Mouse (Mus musculus): Measurements from ENCODE around the gene Pank3.

Pank3 gene

DNA sequence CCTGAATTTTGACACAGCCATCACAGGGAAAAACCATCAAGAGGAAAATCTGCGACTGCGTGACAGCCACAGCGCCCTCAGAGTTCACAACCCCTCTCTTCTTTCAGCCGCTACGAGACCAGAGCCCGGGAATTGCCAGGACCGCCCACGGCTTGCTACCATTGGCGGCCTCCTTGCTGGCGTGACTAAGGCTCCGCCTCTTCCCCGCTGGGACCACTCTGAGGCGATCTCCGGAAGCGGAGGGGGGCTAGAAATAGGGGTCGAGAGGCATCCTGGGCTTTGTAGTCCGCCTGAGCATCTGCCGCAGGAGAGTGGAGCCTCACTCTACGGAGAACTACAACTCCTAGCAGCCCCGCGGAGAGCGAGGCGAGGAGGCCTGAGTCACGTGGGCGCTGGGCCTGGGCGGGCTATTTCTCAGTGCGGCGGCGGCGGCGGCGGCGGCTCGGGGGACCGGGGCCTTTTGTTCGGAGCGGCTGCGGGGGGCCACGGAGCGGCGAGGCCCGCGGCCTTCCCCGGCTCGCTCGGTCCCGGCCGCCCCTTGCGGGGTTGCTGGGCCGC lies at the start of gene Pank3:
Gene Pank3, plus strand, starts transcription at position 297 of the 558 bp plus-strand sequence.
- ATAC-seq (ENCODE audit: insufficient number of reproducible peaks, low FRiP score, low TSS enrichment) = peak; percentile 100

- ATAC-seq (ENCODE audit: insufficient number of reproducible peaks, low FRiP score, low TSS enrichment) = no peak
Observed at GRCm38 (mm10) chr11:35723876-35724275, 45.4 kb upstream of the Pank3 start.

DNA sequence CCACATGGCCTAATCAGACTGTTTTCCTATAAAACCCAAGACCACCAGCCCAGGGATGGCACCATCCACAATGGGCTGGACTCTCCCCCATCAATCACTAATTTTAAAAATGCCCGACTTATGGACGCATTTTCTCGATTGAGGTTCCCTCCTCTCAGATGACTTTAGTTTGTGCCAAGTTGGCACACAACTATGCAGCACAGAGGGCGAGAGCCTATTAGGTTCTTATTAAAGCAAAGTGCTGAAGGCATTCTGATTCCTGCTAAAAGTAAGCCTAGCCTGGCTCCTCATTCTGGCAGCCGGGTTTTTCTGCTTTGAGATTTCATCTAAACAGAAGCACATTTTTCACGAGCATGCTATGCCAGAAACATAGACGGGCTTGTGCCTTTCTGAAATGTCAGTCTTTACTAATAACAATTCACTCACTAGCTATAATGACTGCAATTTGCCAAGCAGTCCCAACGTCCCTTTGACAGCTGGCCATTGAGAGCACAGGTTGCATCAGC lies 42.9 kb upstream of the Pank3 start:
- ATAC-seq (ENCODE audit: insufficient number of reproducible peaks, low FRiP score, low TSS enrichment) = no peak

GRCm38 (mm10) chr11:35728200-35728599 lies 41.1 kb upstream of the Pank3 start:
- no peak for ATAC-seq (ENCODE audit: insufficient number of reproducible peaks, low FRiP score, low TSS enrichment)

DNA sequence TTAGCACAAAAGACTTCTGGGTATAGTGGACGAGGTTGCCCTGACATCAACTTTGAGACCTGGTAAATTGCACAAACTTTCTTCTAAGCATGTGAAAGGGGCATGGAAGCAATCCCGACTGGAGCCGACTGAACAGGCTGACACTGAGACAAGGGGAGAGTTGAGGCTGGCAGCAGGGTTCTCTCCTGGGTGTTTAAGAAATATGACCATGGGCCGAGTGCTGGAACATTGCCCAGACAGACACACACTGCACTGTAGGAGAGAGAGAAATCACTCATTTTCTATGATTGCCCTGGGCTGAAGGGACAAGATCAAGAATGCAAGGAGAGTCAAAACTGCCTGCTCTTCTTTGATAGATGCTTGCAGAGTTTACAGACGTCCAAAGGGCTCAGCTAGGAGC lies 40.1 kb upstream of the Pank3 start:
- ATAC-seq (ENCODE audit: insufficient number of reproducible peaks, low FRiP score, low TSS enrichment) = no peak

DNA sequence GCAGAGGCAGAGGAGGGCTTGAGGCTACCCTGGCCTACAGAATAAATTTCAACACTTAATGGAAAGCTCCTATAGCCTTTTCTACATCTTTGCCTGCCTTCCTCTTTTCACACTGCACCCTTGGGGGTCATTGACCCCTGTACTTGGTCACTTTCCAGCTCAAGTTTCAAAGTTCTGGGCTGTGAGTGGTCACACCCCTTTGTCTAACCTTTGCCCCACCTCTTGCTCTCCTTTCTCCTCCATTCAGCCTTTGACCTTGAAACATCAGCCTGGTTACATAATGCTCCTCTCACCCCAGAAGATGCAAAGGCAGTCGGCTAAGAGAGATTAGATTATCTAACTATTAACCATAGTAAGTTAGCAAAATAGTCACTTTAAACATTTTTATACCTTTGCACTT lies 36.9 kb upstream of the Pank3 start:
- no peak for ATAC-seq (ENCODE audit: insufficient number of reproducible peaks, low FRiP score, low TSS enrichment)

DNA sequence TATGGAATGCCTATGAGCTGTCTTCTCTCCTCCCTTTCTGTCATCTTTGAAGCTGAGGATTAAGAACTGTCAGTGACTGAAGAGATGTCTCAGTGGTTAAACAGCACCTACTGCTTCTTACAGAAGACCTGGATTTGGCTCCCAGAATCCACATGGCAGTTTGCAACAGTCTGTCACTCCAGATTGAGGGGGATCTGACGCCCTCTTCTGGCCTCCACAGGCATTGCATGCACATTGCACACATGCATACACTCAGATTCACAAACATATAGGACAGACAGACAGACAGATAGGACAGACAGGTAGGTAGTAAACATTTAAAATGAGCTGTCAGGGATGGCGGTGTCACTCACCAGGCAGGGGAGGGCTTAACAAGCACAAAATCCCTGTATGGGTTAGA lies 32.5 kb upstream of the Pank3 start:
- no peak for ATAC-seq (ENCODE audit: insufficient number of reproducible peaks, low FRiP score, low TSS enrichment)

GRCm38 (mm10) chr11:35737262-35737661 lies 32.0 kb upstream of the Pank3 start:
- no peak for ATAC-seq (ENCODE audit: insufficient number of reproducible peaks, low FRiP score, low TSS enrichment)

DNA sequence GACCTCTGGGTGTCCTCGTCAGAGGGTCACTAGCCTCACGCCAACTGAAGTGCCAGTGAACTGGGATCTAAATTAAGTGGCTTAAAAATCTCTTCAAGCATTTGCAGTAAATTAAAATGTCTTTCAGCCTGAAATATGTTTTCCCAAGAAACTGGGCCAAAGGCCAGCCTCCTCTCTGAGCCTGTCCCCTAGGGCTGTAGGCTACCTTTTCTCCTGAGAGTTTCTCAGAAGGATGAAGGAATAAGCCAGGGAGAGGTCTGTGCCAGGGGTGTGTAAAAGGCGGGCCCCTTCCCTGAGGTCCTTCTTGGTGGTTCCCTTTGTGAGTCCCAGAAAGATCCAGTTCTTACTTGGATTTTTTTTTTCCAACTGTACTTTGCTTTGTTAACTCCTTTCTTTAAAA lies 31.2 kb upstream of the Pank3 start:
- no peak for ATAC-seq (ENCODE audit: insufficient number of reproducible peaks, low FRiP score, low TSS enrichment)

GRCm38 (mm10) chr11:35743586-35743985 lies 25.7 kb upstream of the Pank3 start:
- no peak for ATAC-seq (ENCODE audit: insufficient number of reproducible peaks, low FRiP score, low TSS enrichment)

GRCm38 (mm10) chr11:35744571-35744970 lies 24.7 kb upstream of the Pank3 start:
- ATAC-seq (ENCODE audit: insufficient number of reproducible peaks, low FRiP score, low TSS enrichment) = no peak

DNA sequence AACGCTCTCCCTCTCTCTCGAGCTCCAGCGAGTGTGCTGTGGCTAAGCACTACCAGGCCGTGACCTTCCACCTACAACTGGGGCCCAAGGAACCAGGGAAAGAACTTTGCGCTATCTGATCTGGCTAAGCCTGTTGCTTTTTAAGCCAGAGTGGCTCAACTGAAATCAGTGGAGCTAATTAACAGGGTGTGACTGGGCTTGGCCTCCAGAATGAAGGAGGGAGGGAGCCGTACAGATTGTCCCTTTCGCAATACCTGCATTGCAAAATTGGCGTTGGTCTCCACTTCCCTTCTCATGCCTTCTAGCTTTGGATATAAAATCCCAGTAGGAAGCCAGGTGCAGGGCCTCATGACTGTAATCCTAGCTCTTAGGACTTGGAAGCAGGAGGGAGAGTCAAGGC lies 18.7 kb upstream of the Pank3 start:
- ATAC-seq (ENCODE audit: insufficient number of reproducible peaks, low FRiP score, low TSS enrichment) = no peak

DNA sequence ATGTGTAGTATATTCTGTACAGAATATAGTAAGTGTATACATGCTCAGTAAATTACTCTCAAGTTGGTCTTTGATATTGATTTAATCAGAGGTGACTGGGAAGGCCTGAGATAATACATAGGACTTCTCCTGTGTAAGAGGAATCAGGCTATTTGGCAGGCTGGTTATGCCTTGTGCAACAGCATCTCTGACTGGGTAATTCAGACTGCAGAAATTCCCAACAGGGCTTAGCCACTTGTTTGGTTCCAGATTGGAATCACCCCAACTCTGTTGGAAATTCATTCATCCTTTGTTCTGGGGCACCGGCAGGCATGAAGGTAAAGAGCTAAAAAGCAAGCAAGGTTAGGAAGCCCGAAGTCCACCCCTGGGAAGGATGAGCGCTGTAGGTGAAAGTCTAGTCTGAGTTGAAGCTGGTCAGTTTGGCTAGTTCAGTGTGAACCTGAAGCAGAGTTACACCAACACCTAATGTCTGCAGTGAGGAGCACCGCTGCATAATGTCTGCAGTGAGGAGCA lies 14.3 kb upstream of the Pank3 start:
- no peak for ATAC-seq (ENCODE audit: insufficient number of reproducible peaks, low FRiP score, low TSS enrichment)

DNA sequence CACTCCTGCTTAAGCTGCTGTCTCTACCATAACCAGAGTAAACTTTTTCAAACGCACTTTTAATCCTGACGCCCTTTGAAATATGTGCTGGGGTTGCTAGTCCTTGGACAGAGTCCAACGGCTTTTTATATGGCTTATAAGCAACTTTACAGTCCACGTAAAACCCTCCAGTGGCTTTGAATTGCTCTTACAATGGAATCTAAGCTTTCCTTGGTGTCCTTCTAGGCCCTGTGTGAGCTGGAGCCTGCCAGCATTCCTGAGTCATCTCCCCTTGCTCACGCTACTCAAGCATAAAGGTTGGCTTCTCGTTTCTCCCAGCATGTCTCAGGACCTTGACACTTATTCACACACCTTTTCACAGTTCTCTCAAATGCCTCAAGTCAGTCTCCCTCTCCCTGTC lies 13.7 kb upstream of the Pank3 start:
- ATAC-seq (ENCODE audit: insufficient number of reproducible peaks, low FRiP score, low TSS enrichment) = no peak

DNA sequence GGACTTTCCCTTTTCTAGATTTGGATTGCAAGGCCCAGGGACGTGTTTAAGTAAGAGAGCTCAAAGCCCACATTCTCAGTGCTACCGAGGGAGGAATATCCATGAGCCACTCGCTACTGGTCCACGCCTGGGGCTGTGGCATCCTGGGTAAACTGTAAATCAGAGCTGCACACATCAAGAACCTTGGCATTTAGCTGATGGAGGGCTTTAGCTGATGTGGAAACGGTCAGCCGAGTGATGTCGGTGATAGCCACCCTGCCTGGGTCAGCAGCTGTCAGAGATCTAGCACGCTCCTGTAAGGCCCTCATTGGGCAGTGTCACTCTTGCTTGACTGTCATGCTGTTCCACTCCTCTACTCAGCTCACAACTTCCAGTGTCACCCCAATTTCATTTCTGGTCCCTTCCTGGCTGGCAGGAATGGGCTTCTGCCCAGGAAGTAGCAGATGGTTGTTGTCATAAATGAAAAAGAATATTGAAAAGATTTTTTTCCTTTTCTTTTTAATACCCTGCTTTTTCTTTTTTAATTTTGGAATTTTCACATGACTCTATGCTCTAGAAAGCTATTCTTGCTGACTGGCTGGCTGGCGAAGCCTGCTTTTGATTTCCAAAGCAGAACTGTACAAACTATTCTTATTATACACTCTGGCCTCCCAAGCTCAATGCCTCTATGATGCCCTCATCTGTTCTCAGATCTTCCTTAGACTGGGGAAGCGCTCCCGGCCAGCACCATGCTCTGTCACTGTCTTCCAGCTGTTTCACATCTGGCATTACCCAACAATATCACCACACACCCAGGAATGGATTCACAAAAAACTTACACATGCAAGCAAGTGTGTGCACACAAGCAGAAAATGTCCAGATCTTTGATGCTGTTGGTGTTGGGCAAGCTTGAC lies 12.6 kb upstream of the Pank3 start:
- ATAC-seq (ENCODE audit: insufficient number of reproducible peaks, low FRiP score, low TSS enrichment) = no peak

GRCm38 (mm10) chr11:35760001-35760626 lies 9.2 kb upstream of the Pank3 start:
- ATAC-seq (ENCODE audit: insufficient number of reproducible peaks, low FRiP score, low TSS enrichment) = no peak

DNA sequence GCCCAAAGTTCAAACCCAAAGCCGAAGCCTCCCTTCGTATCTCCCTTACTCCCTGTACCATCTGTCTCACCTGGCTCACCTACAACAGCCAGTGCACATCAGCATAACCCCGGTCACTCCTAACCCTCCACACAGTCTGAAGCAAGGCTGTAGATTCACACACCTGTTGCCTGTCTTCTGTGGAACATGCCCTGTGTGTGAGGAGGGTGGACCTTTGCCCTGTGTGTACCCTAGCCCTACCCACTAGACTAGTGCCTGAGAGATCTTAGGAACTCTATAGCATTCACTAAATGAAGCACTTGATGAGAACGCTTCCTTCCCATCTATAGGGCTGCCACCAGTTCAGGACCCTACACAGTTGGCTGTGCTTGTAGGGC lies 8.7 kb upstream of the Pank3 start:
- ATAC-seq (ENCODE audit: insufficient number of reproducible peaks, low FRiP score, low TSS enrichment) = no peak

- no peak for ATAC-seq (ENCODE audit: insufficient number of reproducible peaks, low FRiP score, low TSS enrichment)
Observed at GRCm38 (mm10) chr11:35766845-35767244, 2.4 kb upstream of the Pank3 start.

GRCm38 (mm10) chr11:35769746-35770437 lies 608 bp downstream of the Pank3 start:
- peak; percentile 84 for ATAC-seq (ENCODE audit: insufficient number of reproducible peaks, low FRiP score, low TSS enrichment)

GRCm38 (mm10) chr11:35770741-35771504 lies 1.6 kb downstream of the Pank3 start:
- no peak for ATAC-seq (ENCODE audit: insufficient number of reproducible peaks, low FRiP score, low TSS enrichment)
